8 mouse cellular contexts compared by ENCODE assay signal in the genomic region with DNA sequence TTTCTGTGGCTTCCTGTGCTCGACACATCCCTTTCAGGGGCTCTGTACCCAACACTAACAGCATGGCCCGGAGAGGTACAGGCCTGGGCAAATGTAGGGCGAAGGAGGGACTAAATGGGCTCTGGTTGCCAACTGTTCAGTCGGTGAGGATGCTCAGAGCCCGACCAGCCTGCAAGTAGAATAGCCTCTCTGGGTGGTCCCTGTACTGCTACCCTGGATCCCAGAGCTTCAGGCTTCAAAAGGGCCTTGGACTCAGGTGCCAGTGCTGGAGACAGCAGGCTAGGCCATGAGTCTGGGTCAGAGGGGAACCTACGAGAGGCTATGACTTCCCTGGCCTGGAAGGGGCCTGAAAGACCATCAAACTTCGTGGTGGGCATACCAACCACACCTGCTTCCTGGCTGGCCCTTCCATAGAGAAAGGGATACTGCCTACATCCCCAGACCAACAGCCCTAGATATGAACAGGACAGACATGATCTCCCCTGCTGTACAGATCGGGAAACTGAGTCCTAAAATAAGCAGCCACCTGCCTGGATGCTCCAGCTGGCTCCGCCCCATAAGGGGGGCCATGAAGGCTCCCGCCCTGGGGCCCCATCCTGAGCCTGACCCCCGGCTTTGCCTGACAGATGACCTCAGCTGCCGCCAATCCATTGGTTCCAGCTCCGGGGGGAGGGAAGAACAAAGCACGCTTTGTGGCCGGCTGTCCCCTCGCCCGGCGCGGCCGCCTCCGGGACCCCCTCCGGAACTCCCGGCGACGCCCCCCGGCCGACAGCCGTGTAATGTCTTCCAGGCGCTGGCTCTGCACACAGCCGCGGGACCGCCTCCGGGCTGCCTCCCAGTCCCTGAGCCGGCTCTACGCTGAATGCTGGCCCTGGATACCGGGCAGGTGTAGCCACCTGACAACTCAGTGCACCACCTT. TPM values are rescaled to one million over a fixed set of nuclear protein-coding genes. Genes with fewer than 3 reads are reported as not detected.
A peak's percentile ranks its signal among the peaks of the same experiment; 100 is the strongest.
DNase-seq lines count a peak whose midpoint lies in the region; ATAC-seq lines count a peak whose summit lies in the region.

No protein-coding gene starts in this region.

- H3K36me3 ChIP-seq in lung, embryonic 15.5 days = no peaks in the 10 kb centered on the region
- H3K36me3 ChIP-seq in forebrain, embryonic 16.5 days (ENCODE audit: control insufficient read depth, insufficient read depth) = no peaks in the 10 kb centered on the region
- H3K36me3 ChIP-seq in limb, embryonic 15.5 days = no peaks in the 10 kb centered on the region

- 15% methylated on average over 36 of the region's 36 CpGs for WGBS in lung, embryonic 15.5 days
- WGBS in forebrain, embryonic 16.5 days = 12% methylated on average over 36 of the region's 36 CpGs
- WGBS in limb, embryonic 15.5 days = 12% methylated on average over 36 of the region's 36 CpGs

- H3K9me3 ChIP-seq in lung, embryonic 15.5 days = no peaks in the 10 kb centered on the region
- no peaks in the 10 kb centered on the region for H3K9me3 ChIP-seq in forebrain, embryonic 16.5 days (ENCODE audit: control insufficient read depth, low read length)
- H3K9me3 ChIP-seq in limb, embryonic 15.5 days = no peaks in the 10 kb centered on the region

- 0 out of 2 replicates have a peak overlapping the region, but pooled peaks have one; percentile 2 for H3K9ac ChIP-seq in lung, embryonic 15.5 days
- H3K9ac ChIP-seq in forebrain, embryonic 16.5 days (replicated peaks; ENCODE audit: low read depth, low read length) = peak overlapping the region; percentile 43
- no peak overlapping the region for H3K9ac ChIP-seq in limb, embryonic 15.5 days

- peaks cover 15% of the 10 kb centered on the region for H3K27me3 ChIP-seq in lung, embryonic 15.5 days
- H3K27me3 ChIP-seq in forebrain, embryonic 16.5 days (replicated peaks; ENCODE audit: control insufficient read depth, insufficient read depth, low read length) = no peaks in the 10 kb centered on the region; the same call in 1 of the 2 replicates
- peaks cover 12% of the 10 kb centered on the region for H3K27me3 ChIP-seq in limb, embryonic 15.5 days

- no peak for DNase-seq in lung, adult 18-20 months
- DNase-seq in retina, postnatal 1 day = peak; percentile 82
- no peak for DNase-seq in MN1 (ENCODE audit: low spot score)
- DNase-seq in kidney, adult 8-10 months = no peak
- no peak for DNase-seq in lung, postnatal 36 days

- H3K4me2 ChIP-seq in lung, embryonic 15.5 days = peak overlapping the region; percentile 54
- peak overlapping the region; percentile 49 for H3K4me2 ChIP-seq in forebrain, embryonic 16.5 days (ENCODE audit: low read length)
- H3K4me2 ChIP-seq in limb, embryonic 15.5 days = peak overlapping the region; percentile 46

- ATAC-seq in lung, embryonic 15.5 days (ENCODE audit: borderline replicate concordance, extremely low read depth, low FRiP score, low TSS enrichment) = no peak
- ATAC-seq in forebrain, embryonic 16.5 days = peak; percentile 43
- no peak for ATAC-seq in limb, embryonic 15.5 days (ENCODE audit: insufficient number of reproducible peaks, low FRiP score, low TSS enrichment, low read depth)

- peaks cover 11% of the 10 kb centered on the region; the same call in 1 of the 2 replicates for H3K4me1 ChIP-seq in lung, embryonic 15.5 days
- peaks cover 9% of the 10 kb centered on the region for H3K4me1 ChIP-seq in forebrain, embryonic 16.5 days (replicated peaks; ENCODE audit: control insufficient read depth, insufficient read depth, low read length)
- peaks cover 19% of the 10 kb centered on the region for H3K4me1 ChIP-seq in limb, embryonic 15.5 days

- H3K4me3 ChIP-seq in lung, embryonic 15.5 days = peak overlapping the region; percentile 9
- peak overlapping the region; percentile 34 for H3K4me3 ChIP-seq in forebrain, embryonic 16.5 days (replicated peaks; ENCODE audit: low read length)
- H3K4me3 ChIP-seq in limb, embryonic 15.5 days = peak overlapping the region; percentile 12; the same call in 1 of the 2 replicates

- no peak overlapping the region for H3K27ac ChIP-seq in lung, embryonic 15.5 days
- no peak overlapping the region for H3K27ac ChIP-seq in forebrain, embryonic 16.5 days (ENCODE audit: low read length)
- no peak overlapping the region for H3K27ac ChIP-seq in limb, embryonic 15.5 days

RNA-seq across cellular contexts. Expression of a gene that starts 9.0 kb away (rescaled TPM):
- 5.9 and 7.7 TPM in 2 replicates for polyA plus RNA-seq in lung, embryonic 15.5 days (2015; fragmentation: Nextera tagmentation; extraction: Ambion mirVana)
- polyA plus RNA-seq in forebrain, embryonic 16.5 days (2015; fragmentation: Nextera tagmentation; extraction: Ambion mirVana) = 11.4 and 13.6 TPM in 2 replicates
- 11.3 and 12.3 TPM in 2 replicates for polyA plus RNA-seq in limb, embryonic 15.5 days (2015; fragmentation: Nextera tagmentation; extraction: Ambion mirVana)

RNA-seq across cellular contexts. Expression of a gene that starts 29.0 kb away (rescaled TPM):
- 7.8 and 9.0 TPM in 2 replicates for polyA plus RNA-seq in lung, embryonic 15.5 days (2015; fragmentation: Nextera tagmentation; extraction: Ambion mirVana)
- polyA plus RNA-seq in forebrain, embryonic 16.5 days (2015; fragmentation: Nextera tagmentation; extraction: Ambion mirVana) = 1.3 and 1.5 TPM in 2 replicates
- 6.2 and 7.6 TPM in 2 replicates for polyA plus RNA-seq in limb, embryonic 15.5 days (2015; fragmentation: Nextera tagmentation; extraction: Ambion mirVana)

RNA-seq across cellular contexts. Expression of a gene that starts 33.0 kb away (rescaled TPM):
- polyA plus RNA-seq in lung, embryonic 15.5 days (2015; fragmentation: Nextera tagmentation; extraction: Ambion mirVana) = not detected in 2 replicates
- 16.9 and 17.2 TPM in 2 replicates for polyA plus RNA-seq in forebrain, embryonic 16.5 days (2015; fragmentation: Nextera tagmentation; extraction: Ambion mirVana)
- 0.06 TPM in 1 of 2 replicates, not detected in the other for polyA plus RNA-seq in limb, embryonic 15.5 days (2015; fragmentation: Nextera tagmentation; extraction: Ambion mirVana)

Comparison
In these comparisons a context has a peak if more than half of its experiments do, and no peak if none do; other contexts are left out.
1. RNA of a gene that starts 33.0 kb away (polyA plus RNA-seq): 16.9 to 17.2 TPM in forebrain, embryonic 16.5 days; not detected in lung, embryonic 15.5 days and 0.06 TPM in limb, embryonic 15.5 days; every median in the first group is over 10 times any median in the second.
2. Peak in every context shown above with its lines, with median percentiles within 50 percentile points of each other: H3K4me2 ChIP-seq and H3K4me3 ChIP-seq.